Mouse (Mus musculus): ENCODE measurements around the gene Wtap. TPM values are rescaled to one million over a fixed set of nuclear protein-coding genes. Genes with fewer than 3 reads are reported as not detected.

Gene Wtap
- polyA plus RNA-seq, 1 experiment from 2014 or later = 98.3 TPM

GRCm38 (mm10) chr17:12925703-12926180, 68.2 kb downstream of the Wtap start:
- Histone ChIP-seq H3K36me3 (ENCODE audit: control insufficient read depth, insufficient read depth, low read length) (peaks cover 42% of the 10 kb centered on the region), H3K27me3 (replicated peaks; ENCODE audit: control insufficient read depth, insufficient read depth, low read length) (no peaks in the 10 kb centered on the region), H3K4me3 (ENCODE audit: low read length) (no peak overlapping the region), H3K4me2 (ENCODE audit: low read length) (no peak overlapping the region), H3K9me3 (ENCODE audit: control insufficient read depth, low read length) (no peaks in the 10 kb centered on the region), H3K9ac (ENCODE audit: low read depth, low read length) (no peak overlapping the region), H3K27ac (ENCODE audit: low read depth, low read length) (no peak overlapping the region), H3K4me1 (ENCODE audit: control insufficient read depth, insufficient read depth, low read depth, low read length) (no peaks in the 10 kb centered on the region)
- ATAC-seq = no peak
- 92% methylated on average over 8 of the region's 8 CpGs for WGBS

- 93% methylated on average over 3 of the region's 3 CpGs for WGBS
- Histone ChIP-seq H3K4me2 (ENCODE audit: low read length) (no peak overlapping the region), H3K27ac (ENCODE audit: low read depth, low read length) (no peak overlapping the region), H3K4me1 (ENCODE audit: control insufficient read depth, insufficient read depth, low read depth, low read length) (no peaks in the 10 kb centered on the region), H3K36me3 (ENCODE audit: control insufficient read depth, insufficient read depth, low read length) (peaks cover 45% of the 10 kb centered on the region), H3K9ac (ENCODE audit: low read depth, low read length) (no peak overlapping the region), H3K9me3 (ENCODE audit: control insufficient read depth, low read length) (no peaks in the 10 kb centered on the region), H3K27me3 (replicated peaks; ENCODE audit: control insufficient read depth, insufficient read depth, low read length) (no peaks in the 10 kb centered on the region), H3K4me3 (ENCODE audit: low read length) (no peak overlapping the region)
- ATAC-seq = no peak
These were observed 69.0 kb downstream of the Wtap start for GRCm38 (mm10) chr17:12925001-12925400.

GRCm38 (mm10) chr17:12921073-12921472, 72.9 kb downstream of the Wtap start:
- no peak for ATAC-seq
- Histone ChIP-seq H3K4me3 (ENCODE audit: low read length) (no peak overlapping the region), H3K27ac (ENCODE audit: low read depth, low read length) (no peak overlapping the region), H3K27me3 (replicated peaks; ENCODE audit: control insufficient read depth, insufficient read depth, low read length) (no peaks in the 10 kb centered on the region), H3K36me3 (ENCODE audit: control insufficient read depth, insufficient read depth, low read length) (peaks cover 51% of the 10 kb centered on the region), H3K4me2 (ENCODE audit: low read length) (no peak overlapping the region), H3K9me3 (ENCODE audit: control insufficient read depth, low read length) (no peaks in the 10 kb centered on the region), H3K9ac (ENCODE audit: low read depth, low read length) (no peak overlapping the region), H3K4me1 (ENCODE audit: control insufficient read depth, insufficient read depth, low read depth, low read length) (peaks cover 6% of the 10 kb centered on the region)
- WGBS = 89% methylated on average over 1 of the region's 1 CpGs

Other genes starting within 250 kb of the Wtap start
- 6.4 and 10.1 TPM in 2 replicates for gene Igf2r, start 224.5 kb downstream of the Wtap start, polyA plus RNA-seq (2015; fragmentation: Nextera tagmentation; extraction: Ambion mirVana)
- 0.18 TPM in 1 of 2 replicates, not detected in the other for gene Mas1, start 126.0 kb downstream of the Wtap start, polyA plus RNA-seq (2015; fragmentation: Nextera tagmentation; extraction: Ambion mirVana)
- not detected in 2 replicates for gene Mrgprh, start 118.1 kb downstream of the Wtap start, polyA plus RNA-seq (2015; fragmentation: Nextera tagmentation; extraction: Ambion mirVana)
- gene Pnldc1, start 83.9 kb downstream of the Wtap start, polyA plus RNA-seq (2015; fragmentation: Nextera tagmentation; extraction: Ambion mirVana) = 0.78 and 1.7 TPM in 2 replicates
- gene Tcp1, start 78.5 kb downstream of the Wtap start, polyA plus RNA-seq (2015; fragmentation: Nextera tagmentation; extraction: Ambion mirVana) = 341 and 344 TPM in 2 replicates
- gene Mrpl18, start 77.8 kb downstream of the Wtap start, polyA plus RNA-seq (2015; fragmentation: Nextera tagmentation; extraction: Ambion mirVana) = 118 and 123 TPM in 2 replicates
- 0.95 and 0.96 TPM in 2 replicates for gene Acat3, start 53.6 kb downstream of the Wtap start, polyA plus RNA-seq (2015; fragmentation: Nextera tagmentation; extraction: Ambion mirVana)
- gene Acat2, start 33.4 kb downstream of the Wtap start, polyA plus RNA-seq (2015; fragmentation: Nextera tagmentation; extraction: Ambion mirVana) = 333 and 335 TPM in 2 replicates
- gene Sod2, start 12.7 kb upstream of the Wtap start, polyA plus RNA-seq (2015; fragmentation: Nextera tagmentation; extraction: Ambion mirVana) = 139 and 149 TPM in 2 replicates
- 0.16 TPM in 1 of 2 replicates, not detected in the other for gene Gpr31b, start 58.1 kb upstream of the Wtap start, polyA plus RNA-seq (2015; fragmentation: Nextera tagmentation; extraction: Ambion mirVana)
- 0.09 and 0.26 TPM in 2 replicates for gene Tcp10b, start 66.9 kb upstream of the Wtap start, polyA plus RNA-seq (2015; fragmentation: Nextera tagmentation; extraction: Ambion mirVana)
- gene Unc93a, start 137.6 kb upstream of the Wtap start, polyA plus RNA-seq (2015; fragmentation: Nextera tagmentation; extraction: Ambion mirVana) = not detected in 2 replicates
- gene Smok2a, start 227.0 kb upstream of the Wtap start, polyA plus RNA-seq (2015; fragmentation: Nextera tagmentation; extraction: Ambion mirVana) = not detected in 2 replicates
- gene Smok2b, start 236.1 kb upstream of the Wtap start, polyA plus RNA-seq (2015; fragmentation: Nextera tagmentation; extraction: Ambion mirVana) = not detected in 2 replicates